Mouse (Mus musculus): ENCODE measurements around the gene Twist1. TPM values are rescaled to one million over a fixed set of nuclear protein-coding genes. Genes with fewer than 3 reads are reported as not detected.

Twist1 gene
- polyA plus RNA-seq, 1 experiment: 0.93 TPM

DNA sequence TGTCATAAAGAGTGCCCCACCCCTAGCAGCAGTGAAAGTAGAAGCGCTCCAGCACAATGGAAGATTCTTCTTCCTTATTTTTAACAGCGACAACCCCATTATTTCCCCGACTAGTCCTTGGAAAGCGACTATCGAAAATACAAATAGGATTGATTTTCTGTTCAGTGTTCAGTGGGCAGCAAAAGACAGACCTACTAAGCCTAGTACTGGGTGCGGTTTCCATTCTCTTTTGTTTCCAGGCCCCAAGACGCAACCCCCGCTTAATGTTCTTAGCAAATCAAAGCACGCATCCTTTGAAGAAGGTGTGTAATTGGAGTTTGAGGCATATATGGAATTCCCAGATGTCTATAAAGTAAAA is 5.3 kb downstream of the Twist1 start:
- TF ChIP-seq POLR2A (IDR thresholded peaks at IDR 0.05; ENCODE audit: borderline replicate concordance, insufficient read depth, low read length) (no peak), CTCF (IDR thresholded peaks at IDR 0.05; ENCODE audit: borderline replicate concordance, insufficient read depth, low read depth, low read length) (no peak)

DNA sequence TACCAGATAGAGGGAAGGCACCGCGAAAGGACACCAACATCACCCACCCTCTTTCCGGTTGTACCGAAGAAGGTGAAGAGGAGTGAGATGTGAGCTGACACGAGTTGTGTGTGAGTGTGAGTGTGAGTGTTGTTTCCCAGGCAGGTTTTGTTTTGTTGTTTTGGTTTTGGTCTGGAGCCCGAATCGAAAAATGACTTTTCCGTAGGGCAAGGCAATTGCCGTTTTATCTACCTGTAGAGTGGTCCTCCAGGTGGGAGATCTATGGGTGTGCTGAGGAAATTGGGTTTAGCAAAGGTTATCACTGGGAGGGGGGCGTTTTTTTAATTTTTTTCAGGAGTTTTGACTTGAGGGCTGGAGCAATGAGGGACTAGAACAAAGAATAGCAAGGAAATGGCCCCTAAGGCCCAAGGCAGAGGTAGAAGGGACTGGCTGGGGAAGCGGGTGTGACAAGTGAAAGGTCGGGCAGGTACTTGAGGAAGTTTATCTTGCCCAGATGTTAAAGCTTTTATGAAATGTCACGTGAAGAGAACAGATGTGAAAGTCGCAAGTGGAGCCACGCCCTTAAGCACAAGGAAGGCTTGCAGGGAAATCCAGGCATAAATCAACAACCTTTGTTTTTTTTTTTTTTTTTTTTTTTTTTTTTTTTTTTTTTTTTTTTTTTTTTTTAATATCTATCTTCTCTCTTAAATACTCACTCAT is 6.3 kb downstream of the Twist1 start:
- H3K4me3 ChIP-seq (replicated peaks; ENCODE audit: insufficient read depth, low read depth, low read length): no peak overlapping the region
- DNase-seq: no peak
- no peaks in the 10 kb centered on the region for H3K4me1 ChIP-seq (ENCODE audit: control insufficient read depth, insufficient read depth, low read length)
- peaks cover 12% of the 10 kb centered on the region; the same call in 1 of the 2 replicates for H3K27me3 ChIP-seq (ENCODE audit: control insufficient read depth, insufficient read depth, low read length)
- no peak overlapping the region for H3K27ac ChIP-seq (ENCODE audit: insufficient read depth, low read length)
- 10% methylated on average over 15 of the region's 15 CpGs for WGBS
- no peak for TF ChIP-seq POLR2A (IDR thresholded peaks at IDR 0.05; ENCODE audit: borderline replicate concordance, insufficient read depth, low read length)

More for the DNA sequence above, 5.3 kb downstream of the Twist1 start:
- 7% methylated on average over 9 of the region's 9 CpGs for WGBS
- Histone ChIP-seq H3K27me3 (ENCODE audit: control insufficient read depth, insufficient read depth, low read length) (peaks cover 11% of the 10 kb centered on the region; the same call in 1 of the 2 replicates), H3K27ac (ENCODE audit: insufficient read depth, low read length) (no peak overlapping the region), H3K4me1 (ENCODE audit: control insufficient read depth, insufficient read depth, low read length) (no peaks in the 10 kb centered on the region), H3K4me3 (replicated peaks; ENCODE audit: insufficient read depth, low read depth, low read length) (no peak overlapping the region)
- DNase-seq: no peak

DNA sequence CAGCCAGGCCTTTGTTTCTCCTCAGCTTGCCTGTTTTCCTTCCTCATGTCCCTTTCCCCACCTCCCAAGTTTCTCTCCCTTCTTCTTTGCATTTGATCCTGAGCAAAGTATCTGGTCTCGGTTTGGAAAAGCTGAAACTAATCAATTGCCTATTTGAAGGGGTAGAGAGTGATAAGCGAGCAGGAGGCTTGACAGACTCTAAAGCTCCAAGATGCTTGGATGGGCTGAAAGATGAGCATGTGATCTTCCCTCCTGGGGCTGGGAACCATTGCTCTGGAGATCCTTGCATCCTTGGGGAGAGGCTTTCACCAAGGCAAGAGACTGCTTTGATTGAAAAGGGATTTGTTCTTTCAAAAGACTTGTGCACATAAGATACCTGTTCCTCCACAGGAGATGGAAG is 7.0 kb downstream of the Twist1 start:
- no peak overlapping the region for H3K27ac ChIP-seq (ENCODE audit: insufficient read depth, low read length)
- peaks cover 12% of the 10 kb centered on the region; the same call in 1 of the 2 replicates for H3K27me3 ChIP-seq (ENCODE audit: control insufficient read depth, insufficient read depth, low read length)
- 25% methylated on average over 2 of the region's 2 CpGs for WGBS
- H3K4me3 ChIP-seq (replicated peaks; ENCODE audit: insufficient read depth, low read depth, low read length): no peak overlapping the region
- no peak for DNase-seq
- TF ChIP-seq POLR2A (IDR thresholded peaks at IDR 0.05; ENCODE audit: borderline replicate concordance, insufficient read depth, low read length): no peak
- TF ChIP-seq CTCF (IDR thresholded peaks at IDR 0.05; ENCODE audit: borderline replicate concordance, insufficient read depth, low read depth, low read length): no peak
- H3K4me1 ChIP-seq (ENCODE audit: control insufficient read depth, insufficient read depth, low read length): no peaks in the 10 kb centered on the region

DNA sequence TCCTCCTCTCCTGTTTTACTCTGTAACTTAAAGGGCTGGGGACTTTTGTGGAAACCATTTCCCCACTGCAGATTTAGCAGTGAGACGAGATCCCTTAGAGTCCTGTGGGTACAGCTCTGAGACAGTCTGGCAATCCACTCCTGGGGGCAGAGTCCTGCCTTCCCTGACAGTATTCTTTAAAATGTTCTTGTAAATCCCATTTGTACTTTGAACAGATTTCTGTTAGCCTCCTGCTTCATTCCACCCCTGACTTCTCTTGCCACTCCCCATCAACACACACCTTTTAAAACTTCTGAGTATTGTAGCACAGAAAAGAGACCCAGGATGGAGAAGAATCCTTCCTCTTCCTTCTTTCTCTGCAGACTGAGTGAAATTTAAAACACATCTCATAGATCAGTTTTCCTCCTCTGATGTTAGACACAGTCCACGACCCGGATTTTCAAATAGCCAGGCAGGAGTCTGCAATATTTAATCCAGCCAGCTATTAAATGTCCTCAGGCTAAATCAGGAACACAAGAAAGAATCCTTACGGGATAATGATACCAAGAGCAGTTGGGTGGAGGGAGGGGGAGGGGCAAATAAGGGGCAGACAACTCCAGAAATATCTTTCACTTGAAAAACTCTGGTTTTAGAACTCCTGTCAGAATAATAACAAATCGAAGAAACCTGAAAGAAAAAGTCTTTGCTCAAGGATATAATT is 8.3 kb downstream of the Twist1 start:
- no peak for DNase-seq
- WGBS: 11% methylated on average over 5 of the region's 5 CpGs
- H3K27me3 ChIP-seq (ENCODE audit: control insufficient read depth, insufficient read depth, low read length): peaks cover 10% of the 10 kb centered on the region; the same call in 1 of the 2 replicates

DNA sequence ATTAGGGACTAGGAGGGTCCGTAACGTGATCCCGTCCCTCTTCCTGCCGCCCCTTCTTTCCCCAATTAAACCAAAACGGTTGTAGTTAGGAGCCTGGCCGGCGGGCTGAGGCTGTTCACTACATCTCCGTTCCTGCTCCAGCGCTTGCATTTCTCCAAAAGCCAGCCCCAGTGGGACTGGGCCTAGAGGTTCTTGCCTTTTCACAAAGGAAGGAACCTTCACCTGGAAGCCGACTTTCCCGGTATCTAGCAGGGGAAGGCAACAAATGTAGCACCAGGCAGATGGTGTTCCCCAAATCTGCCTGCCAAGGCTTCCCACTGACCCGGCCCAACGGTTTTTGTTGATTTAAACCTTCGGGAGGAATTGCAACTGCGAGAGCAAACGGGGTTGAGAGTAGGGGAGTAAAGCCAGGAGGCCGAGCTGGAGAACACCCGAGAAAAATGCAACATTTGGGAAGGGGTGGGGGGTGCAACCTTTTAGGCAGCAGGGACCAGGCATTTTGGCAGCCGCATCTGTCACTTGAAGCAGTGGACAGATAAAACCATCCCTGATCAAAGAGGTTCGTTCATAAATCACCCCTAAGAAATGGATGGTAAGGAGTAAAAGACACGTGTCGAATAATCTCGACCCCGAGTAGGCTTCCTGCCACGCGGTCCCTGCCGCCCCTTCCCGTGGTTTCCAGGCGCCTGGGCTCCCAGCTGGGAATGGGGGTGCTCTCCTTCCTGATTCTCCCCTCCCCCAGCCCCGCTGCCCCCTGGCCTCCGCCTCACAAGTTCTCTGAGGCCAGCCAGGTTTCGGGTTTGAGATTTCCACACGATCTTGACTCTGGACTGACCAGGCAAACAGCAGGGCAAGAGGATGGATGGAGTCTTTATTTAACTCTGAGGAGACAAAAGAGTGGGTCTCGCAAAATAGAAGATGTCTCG is 9.3 kb downstream of the Twist1 start:
- Histone ChIP-seq H3K4me1 (ENCODE audit: control insufficient read depth, insufficient read depth, low read length) (no peaks in the 10 kb centered on the region), H3K27me3 (ENCODE audit: control insufficient read depth, insufficient read depth, low read length) (peaks cover 10% of the 10 kb centered on the region; the same call in 1 of the 2 replicates), H3K27ac (ENCODE audit: insufficient read depth, low read length) (no peak overlapping the region), H3K4me3 (replicated peaks; ENCODE audit: insufficient read depth, low read depth, low read length) (no peak overlapping the region)
- WGBS: 3% methylated on average over 35 of the region's 35 CpGs
- no peak for DNase-seq
- TF ChIP-seq POLR2A (IDR thresholded peaks at IDR 0.05; ENCODE audit: borderline replicate concordance, insufficient read depth, low read length): no peak
- no peak for TF ChIP-seq CTCF (IDR thresholded peaks at IDR 0.05; ENCODE audit: borderline replicate concordance, insufficient read depth, low read depth, low read length)

More for the DNA sequence above, 8.3 kb downstream of the Twist1 start:
- no peak for TF ChIP-seq CTCF (IDR thresholded peaks at IDR 0.05; ENCODE audit: borderline replicate concordance, insufficient read depth, low read depth, low read length)
- no peak for TF ChIP-seq POLR2A (IDR thresholded peaks at IDR 0.05; ENCODE audit: borderline replicate concordance, insufficient read depth, low read length)
- no peaks in the 10 kb centered on the region for H3K4me1 ChIP-seq (ENCODE audit: control insufficient read depth, insufficient read depth, low read length)
- no peak overlapping the region for H3K27ac ChIP-seq (ENCODE audit: insufficient read depth, low read length)
- H3K4me3 ChIP-seq (replicated peaks; ENCODE audit: insufficient read depth, low read depth, low read length): no peak overlapping the region

DNA sequence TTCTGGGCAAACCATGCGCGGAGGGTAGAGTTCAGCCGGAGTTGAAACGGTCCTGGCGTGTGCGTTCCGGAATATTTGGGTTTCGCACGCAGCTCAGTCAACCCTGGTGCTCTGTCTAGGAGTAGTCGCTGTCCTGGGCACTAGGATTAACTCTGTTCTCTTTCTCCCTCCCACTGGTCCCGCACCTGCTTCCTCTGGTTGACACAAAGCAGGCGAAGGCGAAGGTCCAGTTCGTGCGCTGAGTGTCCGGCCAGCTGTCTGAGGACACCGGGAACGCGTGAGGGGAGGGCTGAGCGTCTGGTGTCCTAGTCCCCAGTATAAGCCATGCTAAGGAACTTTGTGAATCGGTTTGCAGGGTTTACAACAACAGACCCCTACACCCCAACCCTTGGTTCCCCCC is 10.0 kb downstream of the Twist1 start:
- DNase-seq: no peak
- no peak overlapping the region for H3K27ac ChIP-seq (ENCODE audit: insufficient read depth, low read length)
- H3K27me3 ChIP-seq (ENCODE audit: control insufficient read depth, insufficient read depth, low read length): peaks cover 10% of the 10 kb centered on the region; the same call in 1 of the 2 replicates
- under 1% methylated on average over 21 of the region's 21 CpGs for WGBS
- no peak overlapping the region for H3K4me3 ChIP-seq (replicated peaks; ENCODE audit: insufficient read depth, low read depth, low read length)
- no peak for TF ChIP-seq POLR2A (IDR thresholded peaks at IDR 0.05; ENCODE audit: borderline replicate concordance, insufficient read depth, low read length)
- TF ChIP-seq CTCF (IDR thresholded peaks at IDR 0.05; ENCODE audit: borderline replicate concordance, insufficient read depth, low read depth, low read length): no peak
- no peaks in the 10 kb centered on the region for H3K4me1 ChIP-seq (ENCODE audit: control insufficient read depth, insufficient read depth, low read length)

DNA sequence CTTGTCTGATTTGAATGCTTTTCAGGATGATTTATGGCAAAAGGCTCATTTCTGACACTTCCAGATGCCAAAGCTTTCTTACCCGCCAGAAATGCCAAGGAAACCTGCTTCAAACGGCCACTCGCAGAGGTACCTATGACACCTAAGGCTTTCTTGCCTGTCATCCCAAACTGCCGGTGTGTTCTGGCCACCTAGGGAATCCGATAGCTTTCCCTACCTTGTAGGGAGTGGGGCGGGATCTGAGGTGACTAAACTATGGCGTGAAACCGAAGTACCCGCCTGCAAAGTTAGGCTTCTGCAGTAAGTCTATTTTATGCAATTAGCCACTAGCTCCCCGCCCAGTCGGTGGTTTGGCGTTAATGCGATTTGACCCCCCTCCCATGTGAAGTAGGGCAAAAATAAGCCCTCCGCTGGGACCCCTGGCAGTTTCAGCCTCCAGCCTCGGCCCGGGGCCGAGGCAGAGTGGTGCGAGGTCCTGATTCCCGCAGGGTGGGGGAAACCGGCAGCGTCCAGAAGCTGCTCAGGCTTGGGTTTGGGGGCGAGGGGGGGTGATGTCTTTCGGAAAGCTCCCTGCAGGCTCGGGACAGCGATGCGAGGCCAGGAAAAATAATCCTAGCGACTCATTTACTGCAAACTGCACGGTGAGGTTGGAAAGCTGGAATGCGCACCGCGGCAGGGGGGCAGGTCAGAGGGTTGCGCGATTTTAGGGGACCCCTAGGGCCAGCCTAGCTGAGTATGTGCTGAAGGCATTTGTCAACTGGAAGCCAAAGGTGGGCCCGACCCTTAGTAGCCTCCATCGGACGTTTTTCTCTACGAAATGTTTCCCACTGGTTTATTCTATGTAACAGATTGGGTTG is 10.8 kb downstream of the Twist1 start:
- TF ChIP-seq POLR2A (IDR thresholded peaks at IDR 0.05; ENCODE audit: borderline replicate concordance, insufficient read depth, low read length): no peak
- no peak for TF ChIP-seq CTCF (IDR thresholded peaks at IDR 0.05; ENCODE audit: borderline replicate concordance, insufficient read depth, low read depth, low read length)
- Histone ChIP-seq H3K4me3 (replicated peaks; ENCODE audit: insufficient read depth, low read depth, low read length) (no peak overlapping the region), H3K27ac (ENCODE audit: insufficient read depth, low read length) (no peak overlapping the region), H3K4me1 (ENCODE audit: control insufficient read depth, insufficient read depth, low read length) (no peaks in the 10 kb centered on the region), H3K27me3 (ENCODE audit: control insufficient read depth, insufficient read depth, low read length) (peaks cover 10% of the 10 kb centered on the region; the same call in 1 of the 2 replicates)
- no peak for DNase-seq
- WGBS: 2% methylated on average over 37 of the region's 37 CpGs

Data from cerebellum, adult 2 months (tissue).